Mouse (Mus musculus) hindbrain, embryonic 12.5 days (tissue): ENCODE measurements around the gene Trmt2a. TPM values are rescaled to one million over a fixed set of nuclear protein-coding genes. Genes with fewer than 3 reads are reported as not detected.

Source experiments
- ATAC-seq: fragments of 200-750 bp; cut with Nextera tagmentation; 2 replicates; pipeline ENCODE4 v1.8.0; 2017; ENCODE audit warnings: moderate TSS enrichment; ENCODE audit not compliant: low FRiP score
- H3K27ac ChIP-seq: fragments of 300-500 bp; sonication (generic); 2 replicates; pipeline ENCODE4 v1.5.1; 2016; ENCODE audit warnings: mild to moderate bottlenecking
- H3K27me3 ChIP-seq: fragments of 300-500 bp; sonication (generic); 2 replicates; pipeline ENCODE4 v1.6.1; 2016; ENCODE audit warnings: mild to moderate bottlenecking
- H3K36me3 ChIP-seq: fragments of 300-500 bp; sonication (generic); 2 replicates; pipeline ENCODE4 v1.6.1; 2016; ENCODE audit warnings: mild to moderate bottlenecking
- H3K4me1 ChIP-seq: fragments of 300-500 bp; sonication (generic); 2 replicates; pipeline ENCODE4 v1.6.1; 2016
- H3K4me2 ChIP-seq: fragments of 300-500 bp; sonication (generic); replicated peaks from 2 replicates; pipeline ENCODE4 v1.6.1; 2016; ENCODE audit warnings: mild to moderate bottlenecking
- H3K4me3 ChIP-seq: fragments of 300-500 bp; sonication (generic); 2 replicates; pipeline ENCODE4 v1.5.1; 2016; ENCODE audit warnings: mild to moderate bottlenecking
- H3K9ac ChIP-seq: fragments of 300-500 bp; sonication (generic); 2 replicates; pipeline ENCODE4 v1.6.1; 2016; ENCODE audit warnings: mild to moderate bottlenecking, moderate library complexity
- H3K9me3 ChIP-seq: fragments of 300-500 bp; sonication (generic); replicated peaks from 2 replicates; pipeline ENCODE4 v1.6.1; 2016; ENCODE audit warnings: mild to moderate bottlenecking
- WGBS: fragments of 180-500 bp; shearing (Covaris S2); methylation state at CpG from one replicate; pipeline ENCODE4 v1.1.7; 2016; 5-methylcytosine and 5-hydroxymethylcytosine counted together
- polyA plus RNA-seq: library from polyadenylated mRNA; unstranded; fragments of >200 nt; fragmentation: Nextera tagmentation; extraction: Ambion mirVana; gene quantifications from 2 replicates; pipeline ENCODE4 v1.2.1, GENCODE M21; 2016

Gene Trmt2a
- polyA plus RNA-seq, 1 experiment from 2014 or later, result 102 TPM

GRCm38 (mm10) chr16:18233919-18234670 is 14.4 kb upstream of the Trmt2a start:
- H3K4me3 ChIP-seq, result peak overlapping the region; percentile 87
- H3K4me1 ChIP-seq, result peaks cover 39% of the 10 kb centered on the region
- H3K4me2 ChIP-seq, result peak overlapping the region; percentile 78
- peak; percentile 24; the same call in 1 of the 2 replicates for ATAC-seq
- H3K36me3 ChIP-seq, result peaks cover 14% of the 10 kb centered on the region
- H3K27ac ChIP-seq, result peak overlapping the region; percentile 92; the same call in 1 of the 2 replicates
- H3K9ac ChIP-seq, result peak overlapping the region; percentile 97
- WGBS, result 24% methylated on average over 13 of the region's 13 CpGs
- H3K27me3 ChIP-seq, result no peaks in the 10 kb centered on the region
- H3K9me3 ChIP-seq, result no peaks in the 10 kb centered on the region

GRCm38 (mm10) chr16:18234671-18235388 is 13.6 kb upstream of the Trmt2a start, which contains the start of gene Zdhhc8:
Zdhhc8 (minus strand) TSS chr16:18235136.
- Histone ChIP-seq H3K4me2 (peak within 1 kb of the TSS; percentile 78), H3K27me3 (no peaks in the 10 kb centered on the region), H3K27ac (peak within 1 kb of the TSS; percentile 92), H3K4me1 (peaks cover 31% of the 10 kb centered on the region), H3K36me3 (peaks cover 19% of the 10 kb centered on the region), H3K4me3 (peak within 1 kb of the TSS; percentile 87), H3K9me3 (no peaks in the 10 kb centered on the region), H3K9ac (peak within 1 kb of the TSS; percentile 97)
- ATAC-seq, result peak; percentile 80
- WGBS, result under 1% methylated on average over 60 of the region's 79 CpGs

- peak; percentile 79 for ATAC-seq
- H3K4me2 ChIP-seq, result peak overlapping the region; percentile 78
- WGBS, result 3% methylated on average over 19 of the region's 19 CpGs
- peaks cover 26% of the 10 kb centered on the region for H3K4me1 ChIP-seq
- no peaks in the 10 kb centered on the region for H3K9me3 ChIP-seq
- H3K27ac ChIP-seq, result peak overlapping the region; percentile 92
- H3K27me3 ChIP-seq, result no peaks in the 10 kb centered on the region
- H3K9ac ChIP-seq, result peak overlapping the region; percentile 97
- H3K36me3 ChIP-seq, result peaks cover 26% of the 10 kb centered on the region
- H3K4me3 ChIP-seq, result peak overlapping the region; percentile 87
These were observed 13.0 kb upstream of the Trmt2a start for GRCm38 (mm10) chr16:18235389-18236065.

- no peaks in the 10 kb centered on the region for H3K27me3 ChIP-seq
- peaks cover 26% of the 10 kb centered on the region for H3K4me1 ChIP-seq
- H3K36me3 ChIP-seq, result peaks cover 40% of the 10 kb centered on the region
- H3K27ac ChIP-seq, result 0 out of 2 replicates have a peak overlapping the region, but pooled peaks have one; percentile 92
- no peak overlapping the region for H3K4me2 ChIP-seq
- no peak overlapping the region for H3K4me3 ChIP-seq
- H3K9ac ChIP-seq, result peak overlapping the region; percentile 97; the same call in 1 of the 2 replicates
- no peak for ATAC-seq
- 83% methylated on average over 7 of the region's 7 CpGs for WGBS
- H3K9me3 ChIP-seq, result no peaks in the 10 kb centered on the region
These were observed 11.6 kb upstream of the Trmt2a start for GRCm38 (mm10) chr16:18236676-18237501.

GRCm38 (mm10) chr16:18241581-18241980 is 6.9 kb upstream of the Trmt2a start:
- no peaks in the 10 kb centered on the region for H3K9me3 ChIP-seq
- H3K27ac ChIP-seq, result no peak overlapping the region
- ATAC-seq, result no peak
- H3K27me3 ChIP-seq, result no peaks in the 10 kb centered on the region
- 93% methylated on average over 10 of the region's 10 CpGs for WGBS
- no peak overlapping the region for H3K4me3 ChIP-seq
- no peak overlapping the region for H3K4me2 ChIP-seq
- no peak overlapping the region for H3K9ac ChIP-seq
- H3K36me3 ChIP-seq, result peaks cover 86% of the 10 kb centered on the region
- H3K4me1 ChIP-seq, result peaks cover 5% of the 10 kb centered on the region

GRCm38 (mm10) chr16:18247521-18248399 is 719 bp upstream of the Trmt2a start:
- peak overlapping the region; percentile 86 for H3K4me3 ChIP-seq
- H3K9ac ChIP-seq, result peak overlapping the region; percentile 89
- peaks cover 38% of the 10 kb centered on the region for H3K4me1 ChIP-seq
- H3K27ac ChIP-seq, result peak overlapping the region; percentile 92
- H3K27me3 ChIP-seq, result no peaks in the 10 kb centered on the region
- no peaks in the 10 kb centered on the region for H3K9me3 ChIP-seq
- under 1% methylated on average over 33 of the region's 33 CpGs for WGBS
- peak; percentile 9 for ATAC-seq
- H3K4me2 ChIP-seq, result peak overlapping the region; percentile 88
- H3K36me3 ChIP-seq, result peaks cover 63% of the 10 kb centered on the region

- Histone ChIP-seq H3K27ac (peak overlapping the region; percentile 92), H3K4me2 (peak overlapping the region; percentile 88), H3K9me3 (no peaks in the 10 kb centered on the region), H3K4me1 (peaks cover 38% of the 10 kb centered on the region), H3K27me3 (no peaks in the 10 kb centered on the region), H3K36me3 (peaks cover 63% of the 10 kb centered on the region), H3K4me3 (peak overlapping the region; percentile 86), H3K9ac (peak overlapping the region; percentile 89)
- peak; percentile 36 for ATAC-seq
- 9% methylated on average over 27 of the region's 27 CpGs for WGBS
These were observed 987 bp downstream of the Trmt2a start for GRCm38 (mm10) chr16:18249364-18249967.

GRCm38 (mm10) chr16:18250231-18250630 is 1.8 kb downstream of the Trmt2a start:
- Histone ChIP-seq H3K4me2 (peak overlapping the region; percentile 88), H3K27me3 (no peaks in the 10 kb centered on the region), H3K36me3 (peaks cover 62% of the 10 kb centered on the region), H3K4me1 (peaks cover 38% of the 10 kb centered on the region), H3K27ac (no peak overlapping the region), H3K9me3 (no peaks in the 10 kb centered on the region), H3K4me3 (peak overlapping the region; percentile 86), H3K9ac (peak overlapping the region; percentile 89)
- ATAC-seq, result no peak
- WGBS, result 64% methylated on average over 4 of the region's 4 CpGs

- 72% methylated on average over 10 of the region's 10 CpGs for WGBS
- Histone ChIP-seq H3K9ac (no peak overlapping the region; the same call in none of the 2 replicates), H3K9me3 (no peaks in the 10 kb centered on the region), H3K36me3 (peaks cover 61% of the 10 kb centered on the region), H3K27me3 (no peaks in the 10 kb centered on the region), H3K4me3 (peak overlapping the region; percentile 86; the same call in 1 of the 2 replicates), H3K4me2 (peak overlapping the region; percentile 88), H3K27ac (no peak overlapping the region), H3K4me1 (peaks cover 38% of the 10 kb centered on the region)
- ATAC-seq, result no peak
These were observed 2.6 kb downstream of the Trmt2a start for GRCm38 (mm10) chr16:18250828-18251790.

- H3K4me1 ChIP-seq, result peaks cover 26% of the 10 kb centered on the region
- no peaks in the 10 kb centered on the region for H3K9me3 ChIP-seq
- no peak for ATAC-seq
- H3K36me3 ChIP-seq, result peaks cover 71% of the 10 kb centered on the region
- H3K27me3 ChIP-seq, result no peaks in the 10 kb centered on the region
- WGBS, result 90% methylated on average over 6 of the region's 6 CpGs
- H3K9ac ChIP-seq, result no peak overlapping the region
- no peak overlapping the region for H3K4me2 ChIP-seq
- no peak overlapping the region for H3K27ac ChIP-seq
- H3K4me3 ChIP-seq, result no peak overlapping the region
These were observed 4.3 kb downstream of the Trmt2a start for GRCm38 (mm10) chr16:18252736-18253135.
